Mouse (Mus musculus) spleen, adult 2 months (tissue): ENCODE results near the gene Ldhb.

ENCODE experiments used
- CTCF ChIP-seq: fragments of 200-500 bp; IDR thresholded peaks from 2 replicates; pipeline ENCODE4 v1.5.1; 2011; ENCODE audit warnings: mild to moderate bottlenecking, inconsistent platforms; ENCODE audit not compliant: insufficient read depth, insufficient read length, insufficient replicate concordance; ENCODE audit errors: extremely low read depth
- POLR2A ChIP-seq: fragments of 200-500 bp; IDR thresholded peaks from 2 replicates; pipeline ENCODE4 v1.6.1; 2011; ENCODE audit warnings: low read depth, low read length, inconsistent platforms

DNA sequence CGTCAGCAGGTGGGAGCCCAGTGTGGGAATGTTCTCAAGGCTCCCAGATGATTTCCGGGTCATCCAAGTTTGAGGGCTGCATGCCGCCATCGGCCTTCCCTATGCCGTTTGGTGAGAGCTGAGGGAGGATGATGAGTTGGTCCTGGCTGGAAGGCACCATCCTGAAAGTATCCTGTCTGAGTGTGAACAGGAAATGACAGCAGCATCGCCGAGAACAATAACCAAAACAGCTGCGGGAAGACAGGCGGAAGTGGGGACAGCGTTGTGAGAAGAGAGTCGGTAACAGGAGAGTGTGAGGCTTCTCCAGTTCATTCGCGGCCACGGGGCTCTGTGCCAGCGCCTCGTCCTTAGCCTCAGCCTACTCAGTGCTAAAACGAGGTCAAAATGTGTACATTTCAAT lies 30.7 kb upstream of the Ldhb start:
- TF ChIP-seq POLR2A: no peak
- TF ChIP-seq CTCF: no peak
